Mouse (Mus musculus): ENCODE results near the gene Olfr722.
"Not testable (repeated sequence)": the region's sequence is repeated elsewhere in the genome, so short reads cannot be mapped to it uniquely, and the experiment has no call there.

Olfr722 gene

DNA sequence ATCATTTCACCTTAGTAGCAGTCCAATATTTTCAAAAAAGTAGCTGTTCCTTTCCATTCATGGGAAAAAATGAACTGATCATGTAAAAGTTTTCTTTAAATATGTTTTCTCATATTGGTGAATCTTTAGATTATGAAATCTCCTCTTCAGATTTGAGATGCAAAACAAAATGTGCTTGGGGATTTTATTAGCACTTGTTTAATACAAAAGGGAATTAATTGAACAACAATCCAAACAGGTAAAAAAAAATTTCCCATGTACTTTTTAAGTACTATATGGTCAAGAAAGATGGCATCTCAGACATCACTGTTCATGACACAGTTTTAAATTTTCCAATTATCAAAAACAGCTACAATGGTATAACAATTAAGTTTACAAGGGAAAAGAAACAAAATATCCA is at the start of gene Olfr722:
Gene Olfr722 (minus strand): TSS at position 101 of the 400 bp plus-strand sequence.
- no peak for DNase-seq (ENCODE audit: extremely low spot score, low spot score)

DNA sequence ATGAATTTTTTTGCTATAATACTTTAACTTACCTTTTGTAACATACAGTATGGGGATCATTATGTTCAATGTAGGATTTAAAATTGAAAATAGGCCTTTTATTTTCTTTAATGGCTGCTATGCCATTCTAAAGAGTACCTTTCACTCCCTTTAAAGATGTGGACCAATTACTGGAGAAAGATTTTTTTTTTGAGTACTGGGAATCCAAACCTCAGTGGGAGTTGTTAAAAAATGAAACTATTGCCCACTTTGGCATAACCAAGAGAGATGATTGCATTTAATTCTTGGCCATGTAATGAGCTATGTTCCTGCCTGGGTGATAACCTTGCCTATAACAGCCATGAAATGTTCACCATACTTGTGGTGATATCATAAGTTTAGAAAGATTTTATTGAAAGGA is 29.9 kb upstream of the Olfr722 start, which contains the start of gene Olfr723:
Gene Olfr723 (minus strand): TSS at position 101 of the 400 bp plus-strand sequence.
- not testable (repeated sequence) for DNase-seq (ENCODE audit: extremely low spot score, low spot score)

DNA sequence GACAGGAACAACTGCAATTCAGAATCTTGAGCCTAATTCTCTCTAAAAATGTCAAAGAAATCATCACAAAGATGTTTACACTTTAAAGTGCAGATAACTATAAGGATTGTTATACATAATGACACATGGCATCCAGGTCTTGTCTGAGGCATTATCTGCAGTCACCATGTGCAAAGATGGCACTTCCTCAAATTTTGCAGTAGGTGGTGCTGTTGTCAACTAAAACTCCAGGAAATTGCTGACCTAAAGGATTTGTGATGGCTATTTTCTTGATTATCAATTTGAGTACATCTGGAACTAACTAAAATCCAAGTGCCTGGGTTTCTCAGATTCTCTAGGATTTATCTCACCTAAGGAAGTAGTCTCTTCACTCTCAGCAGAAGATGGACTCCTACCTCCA is 41.4 kb downstream of the Olfr722 start:
- no peak for DNase-seq (ENCODE audit: extremely low spot score, low spot score)
